Mouse (Mus musculus) hindbrain, embryonic 12.5 days (tissue): Measurements from ENCODE around the gene Lrrc51. TPM values are rescaled to one million over a fixed set of nuclear protein-coding genes. Genes with fewer than 3 reads are reported as not detected.
"Not testable (repeated sequence)": the region's sequence is repeated elsewhere in the genome, so short reads cannot be mapped to it uniquely, and the experiment has no call there.

Source experiments
- ATAC-seq: fragments of 200-750 bp; cut with Nextera tagmentation; 2 replicates; pipeline ENCODE4 v1.8.0; 2017; ENCODE audit warnings: moderate TSS enrichment; ENCODE audit not compliant: low FRiP score
- H3K27ac ChIP-seq: fragments of 300-500 bp; sonication (generic); 2 replicates; pipeline ENCODE4 v1.5.1; 2016; ENCODE audit warnings: mild to moderate bottlenecking
- H3K27me3 ChIP-seq: fragments of 300-500 bp; sonication (generic); 2 replicates; pipeline ENCODE4 v1.6.1; 2016; ENCODE audit warnings: mild to moderate bottlenecking
- H3K36me3 ChIP-seq: fragments of 300-500 bp; sonication (generic); 2 replicates; pipeline ENCODE4 v1.6.1; 2016; ENCODE audit warnings: mild to moderate bottlenecking
- H3K4me1 ChIP-seq: fragments of 300-500 bp; sonication (generic); 2 replicates; pipeline ENCODE4 v1.6.1; 2016
- H3K4me2 ChIP-seq: fragments of 300-500 bp; sonication (generic); replicated peaks from 2 replicates; pipeline ENCODE4 v1.6.1; 2016; ENCODE audit warnings: mild to moderate bottlenecking
- H3K4me3 ChIP-seq: fragments of 300-500 bp; sonication (generic); 2 replicates; pipeline ENCODE4 v1.5.1; 2016; ENCODE audit warnings: mild to moderate bottlenecking
- H3K9ac ChIP-seq: fragments of 300-500 bp; sonication (generic); 2 replicates; pipeline ENCODE4 v1.6.1; 2016; ENCODE audit warnings: mild to moderate bottlenecking, moderate library complexity
- H3K9me3 ChIP-seq: fragments of 300-500 bp; sonication (generic); replicated peaks from 2 replicates; pipeline ENCODE4 v1.6.1; 2016; ENCODE audit warnings: mild to moderate bottlenecking
- WGBS: fragments of 180-500 bp; shearing (Covaris S2); methylation state at CpG from one replicate; pipeline ENCODE4 v1.1.7; 2016; 5-methylcytosine and 5-hydroxymethylcytosine counted together
- polyA plus RNA-seq: library from polyadenylated mRNA; unstranded; fragments of >200 nt; fragmentation: Nextera tagmentation; extraction: Ambion mirVana; gene quantifications from 2 replicates; pipeline ENCODE4 v1.2.1, GENCODE M21; 2016

Gene Lrrc51
- polyA plus RNA-seq, 1 experiment from 2014 or later, result 10.1 TPM

GRCm38 (mm10) chr7:101936996-101937395, 3.3 kb upstream of the Lrrc51 start:
- ATAC-seq, result no peak
- H3K27me3 ChIP-seq, result no peaks in the 10 kb centered on the region
- H3K9ac ChIP-seq, result no peak overlapping the region
- H3K4me3 ChIP-seq, result no peak overlapping the region
- no peak overlapping the region for H3K4me2 ChIP-seq
- 95% methylated on average over 4 of the region's 4 CpGs for WGBS
- H3K27ac ChIP-seq, result no peak overlapping the region
- H3K9me3 ChIP-seq, result no peaks in the 10 kb centered on the region
- H3K36me3 ChIP-seq, result no peaks in the 10 kb centered on the region
- peaks cover 19% of the 10 kb centered on the region for H3K4me1 ChIP-seq

DNA sequence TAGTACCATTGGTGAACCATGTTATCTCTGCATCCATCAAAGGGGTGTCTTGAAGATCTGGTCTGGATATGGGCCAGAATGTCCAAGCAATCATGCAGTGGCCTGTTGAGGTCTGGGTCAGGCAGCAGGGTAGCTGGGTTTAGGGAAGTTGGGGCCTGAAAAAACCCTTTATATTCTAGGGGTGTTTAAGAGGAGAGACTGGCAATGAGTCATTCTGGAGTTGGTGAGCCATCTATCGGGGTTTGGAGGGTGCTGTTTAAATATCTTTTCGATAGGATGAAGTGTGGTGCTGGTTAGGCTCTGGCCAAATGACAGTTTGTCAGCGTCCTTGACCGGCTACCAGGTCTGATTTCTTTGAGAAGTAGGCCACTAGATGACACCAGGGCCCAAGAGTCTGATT, 2.3 kb upstream of the Lrrc51 start:
- Histone ChIP-seq H3K4me2 (no peak overlapping the region), H3K36me3 (no peaks in the 10 kb centered on the region), H3K4me3 (no peak overlapping the region), H3K27me3 (no peaks in the 10 kb centered on the region), H3K9ac (no peak overlapping the region), H3K9me3 (no peaks in the 10 kb centered on the region), H3K4me1 (peaks cover 19% of the 10 kb centered on the region), H3K27ac (no peak overlapping the region)
- 99% methylated on average over 4 of the region's 4 CpGs for WGBS
- ATAC-seq, result no peak

DNA sequence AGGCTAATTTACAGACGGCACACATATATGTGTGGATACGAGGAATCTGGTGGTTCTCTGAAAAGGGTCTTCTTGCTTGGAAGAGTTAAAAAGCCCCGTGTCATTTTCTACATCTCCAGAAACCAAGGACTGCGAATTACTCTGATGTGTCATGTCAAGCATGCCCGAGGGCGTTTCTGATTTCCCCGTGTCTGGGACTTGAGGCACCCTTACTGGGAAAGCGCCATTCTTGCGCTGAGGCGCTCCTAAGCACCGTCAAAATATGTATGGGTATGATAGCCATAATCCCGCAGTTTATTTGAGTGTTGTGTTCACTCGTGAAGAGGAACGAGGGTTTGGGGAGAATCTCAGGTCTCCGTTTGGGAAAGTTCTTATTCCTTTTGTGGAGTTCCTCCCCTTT, 395 bp downstream of the Lrrc51 start:
- H3K36me3 ChIP-seq, result no peaks in the 10 kb centered on the region
- peak overlapping the region; percentile 63 for H3K9ac ChIP-seq
- peaks cover 19% of the 10 kb centered on the region for H3K4me1 ChIP-seq
- 7% methylated on average over 15 of the region's 15 CpGs for WGBS
- H3K4me3 ChIP-seq, result peak overlapping the region; percentile 89
- H3K9me3 ChIP-seq, result no peaks in the 10 kb centered on the region
- peak overlapping the region; percentile 77 for H3K4me2 ChIP-seq
- peak; percentile 37 for ATAC-seq
- H3K27me3 ChIP-seq, result no peaks in the 10 kb centered on the region
- H3K27ac ChIP-seq, result 0 out of 2 replicates have a peak overlapping the region, but pooled peaks have one; percentile 2

- Histone ChIP-seq H3K4me3 (no peak overlapping the region), H3K9me3 (no peaks in the 10 kb centered on the region), H3K27ac (no peak overlapping the region), H3K27me3 (no peaks in the 10 kb centered on the region), H3K36me3 (no peaks in the 10 kb centered on the region), H3K4me1 (peaks cover 18% of the 10 kb centered on the region), H3K4me2 (peak overlapping the region; percentile 77), H3K9ac (no peak overlapping the region)
- 88% methylated on average over 1 of the region's 1 CpGs for WGBS
- ATAC-seq, result no peak
Measured at GRCm38 (mm10) chr7:101932551-101932950, 1.1 kb downstream of the Lrrc51 start.

GRCm38 (mm10) chr7:101928093-101928492, 5.6 kb downstream of the Lrrc51 start:
- Histone ChIP-seq H3K27ac (no peak overlapping the region), H3K36me3 (no peaks in the 10 kb centered on the region), H3K4me1 (no peaks in the 10 kb centered on the region), H3K27me3 (no peaks in the 10 kb centered on the region), H3K4me3 (no peak overlapping the region), H3K4me2 (no peak overlapping the region), H3K9me3 (no peaks in the 10 kb centered on the region), H3K9ac (no peak overlapping the region)
- WGBS, result 83% methylated on average over 3 of the region's 3 CpGs
- no peak for ATAC-seq

- not testable (repeated sequence) for ATAC-seq, H3K9ac ChIP-seq, H3K4me2 ChIP-seq, H3K36me3 ChIP-seq, H3K4me3 ChIP-seq, H3K9me3 ChIP-seq, H3K27me3 ChIP-seq, H3K4me1 ChIP-seq, H3K27ac ChIP-seq
Measured at GRCm38 (mm10) chr7:101925892-101926291, 7.8 kb downstream of the Lrrc51 start.

DNA sequence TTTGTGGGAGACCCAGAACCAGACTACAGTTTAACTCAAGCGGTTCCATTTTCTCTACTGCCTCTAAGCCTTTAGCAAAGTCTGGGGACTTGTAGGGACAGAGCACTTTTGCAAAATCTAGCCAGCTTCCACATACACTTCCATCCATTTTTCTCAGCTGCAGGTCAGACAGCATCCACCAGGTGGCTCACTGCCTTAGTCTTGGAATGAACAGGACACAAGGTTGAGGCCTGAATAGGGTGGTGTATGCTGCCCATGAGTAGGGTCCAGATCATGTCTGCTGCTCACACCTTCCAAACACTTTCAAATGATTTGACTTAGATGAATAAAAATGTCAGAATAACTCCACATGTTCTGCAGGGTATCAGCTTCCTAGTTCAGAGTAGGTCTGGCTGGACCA, 15.6 kb downstream of the Lrrc51 start:
- Histone ChIP-seq H3K9ac (no peak overlapping the region), H3K36me3 (peaks cover 14% of the 10 kb centered on the region), H3K4me1 (no peaks in the 10 kb centered on the region), H3K4me3 (no peak overlapping the region), H3K4me2 (no peak overlapping the region), H3K27ac (no peak overlapping the region), H3K27me3 (no peaks in the 10 kb centered on the region), H3K9me3 (no peaks in the 10 kb centered on the region)
- WGBS, result 9% methylated on average over 1 of the region's 1 CpGs
- ATAC-seq, result 0 out of 2 replicates have a peak, but pooled peaks have one; percentile 35

DNA sequence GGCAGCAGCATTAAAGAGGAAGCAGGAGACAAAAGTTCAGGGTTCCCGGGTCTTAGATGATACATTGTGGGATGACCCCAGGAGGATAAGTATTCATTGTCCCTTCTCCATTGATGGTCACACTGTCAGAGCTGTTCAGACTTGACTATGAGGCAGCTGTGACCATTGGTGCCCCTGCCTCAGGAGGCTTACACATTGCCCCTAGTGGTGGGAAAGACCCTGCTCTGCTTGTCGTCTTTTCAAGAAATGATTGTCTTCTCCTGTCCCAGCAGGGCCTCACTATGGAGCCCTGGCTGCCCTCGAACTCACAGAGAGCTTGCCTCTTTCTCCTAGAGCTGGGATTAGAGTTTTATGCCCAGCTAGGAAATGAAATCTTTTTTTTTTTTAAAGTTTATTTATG, 21.7 kb downstream of the Lrrc51 start:
- H3K36me3 ChIP-seq, result peaks cover 48% of the 10 kb centered on the region

GRCm38 (mm10) chr7:101910138-101910537, 23.6 kb downstream of the Lrrc51 start:
- Histone ChIP-seq H3K27me3 (no peaks in the 10 kb centered on the region), H3K27ac (no peak overlapping the region), H3K36me3 (peaks cover 48% of the 10 kb centered on the region), H3K4me2 (no peak overlapping the region), H3K4me3 (no peak overlapping the region), H3K9me3 (no peaks in the 10 kb centered on the region), H3K4me1 (peaks cover 22% of the 10 kb centered on the region), H3K9ac (peak overlapping the region; percentile 23; the same call in 1 of the 2 replicates)
- ATAC-seq, result no peak
- 85% methylated on average over 4 of the region's 4 CpGs for WGBS

More for the DNA sequence above, 21.7 kb downstream of the Lrrc51 start:
- 64% methylated on average over 3 of the region's 3 CpGs for WGBS
- Histone ChIP-seq H3K4me1 (peaks cover 11% of the 10 kb centered on the region), H3K4me2 (no peak overlapping the region), H3K27ac (no peak overlapping the region), H3K4me3 (no peak overlapping the region), H3K27me3 (no peaks in the 10 kb centered on the region), H3K9ac (no peak overlapping the region), H3K9me3 (no peaks in the 10 kb centered on the region)
- no peak for ATAC-seq

DNA sequence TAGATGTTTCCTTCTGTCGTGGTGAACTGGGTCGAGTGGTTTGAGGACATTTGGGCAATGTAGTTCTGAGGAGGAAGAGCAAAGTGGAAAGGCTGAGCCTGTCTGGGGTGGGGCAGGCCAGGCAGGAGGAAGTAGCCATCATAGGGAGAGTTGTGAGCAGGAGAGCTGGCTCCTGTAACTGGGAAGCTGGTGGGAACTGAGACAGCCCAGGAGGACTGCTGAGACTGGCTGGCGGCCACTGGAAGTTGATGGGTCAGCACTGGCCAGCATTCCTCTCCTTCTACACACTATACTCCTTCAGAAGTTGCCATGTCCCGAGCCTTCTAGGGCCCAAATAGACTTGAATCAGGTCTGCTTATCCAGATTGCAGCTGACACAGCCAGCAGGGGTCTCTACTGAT, 25.3 kb downstream of the Lrrc51 start:
- H3K36me3 ChIP-seq, result peaks cover 37% of the 10 kb centered on the region
- WGBS, result 78% methylated on average over 4 of the region's 4 CpGs
- ATAC-seq, result no peak
- H3K27ac ChIP-seq, result 0 out of 2 replicates have a peak overlapping the region, but pooled peaks have one; percentile 46
- no peaks in the 10 kb centered on the region for H3K9me3 ChIP-seq
- no peaks in the 10 kb centered on the region for H3K27me3 ChIP-seq
- peaks cover 23% of the 10 kb centered on the region for H3K4me1 ChIP-seq
- no peak overlapping the region for H3K4me3 ChIP-seq
- peak overlapping the region; percentile 36 for H3K9ac ChIP-seq
- no peak overlapping the region for H3K4me2 ChIP-seq

GRCm38 (mm10) chr7:101906696-101907095, 27.0 kb downstream of the Lrrc51 start:
- peaks cover 31% of the 10 kb centered on the region for H3K36me3 ChIP-seq
- peak overlapping the region; percentile 71 for H3K4me3 ChIP-seq
- 0 out of 2 replicates have a peak overlapping the region, but pooled peaks have one; percentile 80 for H3K9ac ChIP-seq
- peaks cover 23% of the 10 kb centered on the region for H3K4me1 ChIP-seq
- H3K4me2 ChIP-seq, result peak overlapping the region; percentile 69
- H3K27ac ChIP-seq, result no peak overlapping the region
- WGBS, result 74% methylated on average over 8 of the region's 8 CpGs
- H3K9me3 ChIP-seq, result 0 out of 2 replicates have a peak, but pooled peaks cover 4% of the 10 kb centered on the region
- ATAC-seq, result no peak
- H3K27me3 ChIP-seq, result no peaks in the 10 kb centered on the region

DNA sequence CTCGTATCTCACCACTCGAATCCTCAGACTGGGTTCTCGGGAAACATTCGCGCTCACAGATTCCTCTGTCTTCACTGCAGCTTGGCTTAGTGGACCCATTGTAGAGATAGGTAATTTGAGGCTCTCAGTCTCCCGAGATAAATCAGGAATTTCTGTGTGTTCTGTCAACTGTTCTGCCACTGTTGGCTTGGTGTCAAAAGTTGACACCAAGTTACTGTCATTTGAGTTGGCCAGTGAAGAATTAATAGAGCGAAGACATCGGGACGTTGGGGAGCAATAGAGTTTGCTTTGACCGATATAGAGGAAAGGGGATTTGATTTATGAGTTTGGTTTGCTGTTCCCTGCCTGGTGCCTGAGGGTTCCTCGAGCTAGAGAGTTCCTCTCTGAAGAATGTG, 27.4 kb downstream of the Lrrc51 start, which contains the start of gene Tomt:
Gene Tomt, minus strand, starts transcription at position 73 of the 395 bp plus-strand sequence.
- WGBS, result 18% methylated on average over 11 of the region's 11 CpGs
- ATAC-seq, result no peak

GRCm38 (mm10) chr7:101905561-101906286, 28.0 kb downstream of the Lrrc51 start, which contains the start of gene Lamtor1:
Gene Lamtor1 (plus strand): TSS chr7:101905904.
- peak; percentile 98 for ATAC-seq
- H3K9ac ChIP-seq, result peak within 1 kb of the TSS; percentile 80
- under 1% methylated on average over 51 of the region's 61 CpGs for WGBS
- H3K4me2 ChIP-seq, result peak within 1 kb of the TSS; percentile 69
- H3K27me3 ChIP-seq, result no peaks in the 10 kb centered on the region
- peaks cover 22% of the 10 kb centered on the region for H3K36me3 ChIP-seq
- H3K9me3 ChIP-seq, result 0 out of 2 replicates have a peak, but pooled peaks cover 4% of the 10 kb centered on the region
- H3K4me1 ChIP-seq, result peaks cover 23% of the 10 kb centered on the region
- H3K4me3 ChIP-seq, result peak within 1 kb of the TSS; percentile 71
- peak within 1 kb of the TSS; percentile 96 for H3K27ac ChIP-seq

More for the DNA sequence above, 27.4 kb downstream of the Lrrc51 start, which contains the start of gene Tomt:
- 0 out of 2 replicates have a peak, but pooled peaks cover 4% of the 10 kb centered on the region for H3K9me3 ChIP-seq
- H3K4me1 ChIP-seq, result peaks cover 23% of the 10 kb centered on the region
- peak within 1 kb of the TSS; percentile 80 for H3K9ac ChIP-seq
- H3K4me3 ChIP-seq, result peak within 1 kb of the TSS; percentile 71
- peak within 1 kb of the TSS; percentile 96 for H3K27ac ChIP-seq
- H3K27me3 ChIP-seq, result no peaks in the 10 kb centered on the region
- peaks cover 27% of the 10 kb centered on the region for H3K36me3 ChIP-seq
- H3K4me2 ChIP-seq, result peak within 1 kb of the TSS; percentile 69
